Mouse (Mus musculus) R1 (cell line): ENCODE data around the gene Hist1h4b.
A peak's percentile ranks its signal among the peaks of the same experiment; 100 is the strongest.
"Not testable (repeated sequence)": the region's sequence is repeated elsewhere in the genome, so short reads cannot be mapped to it uniquely, and the experiment has no call there.

Source experiments
- DNase-seq: peaks from one replicate; pipeline ENCODE4 v3.0.0-alpha.2; 2018; ENCODE audit warnings: low read depth, low spot score

The Hist1h4b gene

GRCm38 (mm10) chr13:23756790-23757189 is at the start of gene Hist1h4b:
Hist1h4b (plus strand) TSS chr13:23757013.
- peak; percentile 97 for DNase-seq

- no peak for DNase-seq
These were observed 48.8 kb upstream of the Hist1h4b start for GRCm38 (mm10) chr13:23708041-23708440.

GRCm38 (mm10) chr13:23708654-23709053 is 48.2 kb upstream of the Hist1h4b start:
- no peak for DNase-seq

- DNase-seq = no peak
These were observed 47.0 kb upstream of the Hist1h4b start for GRCm38 (mm10) chr13:23709714-23710373.

- DNase-seq = peak; percentile 43
These were observed 46.3 kb upstream of the Hist1h4b start, which contains the start of gene Hfe for GRCm38 (mm10) chr13:23710374-23711089. Hfe (minus strand) TSS chr13:23710854.

- DNase-seq = no peak
These were observed 40.4 kb upstream of the Hist1h4b start for GRCm38 (mm10) chr13:23716261-23717042.

- no peak for DNase-seq
These were observed 39.6 kb upstream of the Hist1h4b start for GRCm38 (mm10) chr13:23717176-23717575.

- not testable (repeated sequence) for DNase-seq
These were observed 39.1 kb upstream of the Hist1h4b start for GRCm38 (mm10) chr13:23717593-23718245.

- no peak for DNase-seq
These were observed 32.6 kb upstream of the Hist1h4b start for GRCm38 (mm10) chr13:23724239-23724638.

- DNase-seq = no peak
These were observed 31.6 kb upstream of the Hist1h4b start for GRCm38 (mm10) chr13:23725213-23725612.

GRCm38 (mm10) chr13:23728472-23729191 is 28.2 kb upstream of the Hist1h4b start:
- DNase-seq = no peak

GRCm38 (mm10) chr13:23729192-23729525 is 27.7 kb upstream of the Hist1h4b start:
- DNase-seq = no peak

- DNase-seq = no peak
These were observed 27.1 kb upstream of the Hist1h4b start for GRCm38 (mm10) chr13:23729706-23730105.

- no peak for DNase-seq
These were observed 26.3 kb upstream of the Hist1h4b start for GRCm38 (mm10) chr13:23730479-23730878.

- peak; percentile 51 for DNase-seq
These were observed 24.5 kb upstream of the Hist1h4b start for GRCm38 (mm10) chr13:23732156-23732804.

GRCm38 (mm10) chr13:23737091-23737490 is 19.7 kb upstream of the Hist1h4b start:
- no peak for DNase-seq

GRCm38 (mm10) chr13:23738041-23738440 is 18.8 kb upstream of the Hist1h4b start:
- DNase-seq = peak; percentile 38

- peak; percentile 94 for DNase-seq
These were observed 18.1 kb upstream of the Hist1h4b start, which contains the start of gene Hist1h1c for GRCm38 (mm10) chr13:23738677-23739068. Hist1h1c (plus strand) TSS chr13:23738808.

GRCm38 (mm10) chr13:23739069-23739921 is 17.5 kb upstream of the Hist1h4b start:
- peak; percentile 99 for DNase-seq

- DNase-seq = no peak
These were observed 16.9 kb upstream of the Hist1h4b start for GRCm38 (mm10) chr13:23739922-23740252.
